Mouse (Mus musculus) kidney, postnatal 4 days (tissue): ENCODE measurements around the gene Olfr776.
"Not testable (repeated sequence)": the region's sequence is repeated elsewhere in the genome, so short reads cannot be mapped to it uniquely, and the experiment has no call there.

ENCODE experiments used
- DNase-seq, 2 experiments: peaks; one replicate each; pipeline ENCODE4 v3.0.0; 2021; ENCODE audit warnings: mixed read lengths in 2 of 2

The Olfr776 gene

GRCm38 (mm10) chr10:129258827-129259226 lies at the start of gene Olfr776:
Gene Olfr776 (plus strand): TSS chr10:129259127.
- DNase-seq, result no peak

- no peak for DNase-seq
Observed at GRCm38 (mm10) chr10:129230737-129231136, 28.2 kb upstream of the Olfr776 start.

- DNase-seq, result no peak
Observed at GRCm38 (mm10) chr10:129235904-129236303, 23.0 kb upstream of the Olfr776 start, which contains the start of gene Olfr774. Gene Olfr774 (plus strand): TSS chr10:129236204.

DNA sequence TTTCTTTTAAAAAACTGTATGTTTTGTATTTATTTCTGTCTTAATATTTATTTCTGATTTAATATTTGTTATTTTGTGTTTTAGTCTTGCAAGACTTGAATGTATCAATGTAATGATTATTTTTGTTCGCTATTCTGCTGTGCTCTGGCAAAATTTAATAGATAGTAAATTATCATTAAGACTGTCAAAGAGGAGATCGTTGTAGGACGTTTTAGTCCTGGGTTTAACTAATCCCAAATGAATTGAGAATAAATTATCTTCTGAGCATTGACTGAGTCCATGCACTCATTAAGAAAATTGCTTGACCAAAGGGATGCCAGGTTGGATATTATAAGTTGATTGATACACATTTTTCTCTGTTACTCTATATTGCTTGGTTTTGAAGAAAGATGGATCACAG lies 10.8 kb upstream of the Olfr776 start, which contains the start of gene Olfr775:
TSS of gene Olfr775 (plus strand) at position 301 of the 400 bp plus-strand sequence.
- DNase-seq, result no peak

DNA sequence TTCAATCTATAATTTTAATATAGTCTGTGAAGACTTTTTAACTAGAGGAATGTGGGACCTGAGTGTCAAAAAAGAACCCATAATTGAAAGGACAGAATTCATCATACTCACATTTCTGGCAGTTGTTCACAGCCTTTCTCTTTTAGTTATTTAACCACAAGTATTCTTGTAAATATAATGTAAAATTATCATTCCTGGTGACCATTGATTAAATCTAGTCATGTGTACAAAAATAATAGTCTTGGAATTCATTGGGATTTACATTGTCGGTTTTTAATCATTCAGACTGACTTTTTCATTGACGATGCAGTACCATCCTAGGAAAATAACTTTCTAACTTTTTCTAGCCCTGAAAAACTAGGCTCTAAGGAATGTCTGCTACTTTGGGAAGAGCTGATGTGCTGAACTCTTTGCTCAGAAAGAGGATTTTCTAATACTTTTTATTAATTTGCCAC lies 12.2 kb downstream of the Olfr776 start, which contains the start of gene Olfr777:
TSS of gene Olfr777 (minus strand) at position 405 of the 455 bp plus-strand sequence.
- DNase-seq, result no peak

DNA sequence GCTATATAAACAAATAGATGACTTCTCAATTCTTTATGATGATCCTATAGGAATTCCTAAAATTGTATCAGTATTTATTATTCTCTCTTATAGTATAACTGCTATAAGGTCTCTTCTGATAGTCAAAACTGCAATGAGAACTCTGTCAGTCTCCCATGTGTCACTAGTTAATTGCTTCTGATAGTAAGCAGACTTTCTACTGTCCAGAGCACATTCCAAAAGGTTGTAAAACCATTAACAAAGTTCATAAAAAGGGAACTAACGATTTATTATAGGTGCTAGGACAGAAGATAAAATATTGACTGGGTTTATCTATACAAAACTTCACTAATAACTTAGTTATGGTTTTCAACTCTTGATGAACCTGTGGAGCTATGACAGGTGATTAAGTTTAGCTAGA lies 54.0 kb downstream of the Olfr776 start:
- not testable (repeated sequence) for DNase-seq

DNA sequence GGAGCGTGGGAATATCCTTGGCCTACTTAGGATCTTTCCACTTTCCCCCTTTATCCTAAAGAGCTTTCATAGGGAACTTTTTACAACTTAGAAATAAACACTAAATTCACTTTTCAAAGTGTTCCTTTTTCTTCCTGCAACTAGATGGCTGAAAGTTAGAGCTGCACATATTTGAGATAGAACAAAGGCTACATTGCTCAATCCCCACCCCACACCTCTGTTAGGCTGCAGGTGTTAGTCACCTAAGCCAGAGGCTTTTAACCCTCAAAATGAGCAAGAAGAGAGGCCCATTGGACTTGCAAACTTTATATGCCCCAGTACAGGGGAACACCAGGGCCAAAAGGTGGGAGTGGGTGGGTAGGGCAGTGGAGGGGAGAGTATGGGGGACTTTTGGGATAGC lies 54.6 kb downstream of the Olfr776 start:
- DNase-seq, result not testable (repeated sequence)
